Mouse (Mus musculus) liver, adult 2 months (tissue): ENCODE data around the gene Ccdc85c. TPM values are rescaled to one million over a fixed set of nuclear protein-coding genes. Genes with fewer than 3 reads are reported as not detected.

ENCODE experiments used
- DNase-seq: peaks from one replicate; pipeline ENCODE4 v3.0.0-alpha.2; 2011; ENCODE audit warnings: low read depth, low spot score; ENCODE audit errors: extremely low read depth
- H3K27ac ChIP-seq: fragments of 200-500 bp; replicated peaks from 2 replicates; pipeline ENCODE4 v1.5.1; 2012; ENCODE audit warnings: low read depth, mild to moderate bottlenecking, control low read depth, inconsistent platforms, low read length; ENCODE audit not compliant: insufficient read depth
- H3K27me3 ChIP-seq: fragments of 200-500 bp; 2 replicates; pipeline ENCODE4 v1.6.1; 2012; ENCODE audit warnings: mild to moderate bottlenecking, moderate library complexity, low read length, inconsistent platforms; ENCODE audit not compliant: control insufficient read depth, insufficient read depth
- H3K36me3 ChIP-seq: fragments of 200-500 bp; 2 replicates; pipeline ENCODE4 v1.6.1; 2012; ENCODE audit warnings: low read length, inconsistent platforms; ENCODE audit not compliant: control insufficient read depth, insufficient read depth
- H3K4me1 ChIP-seq: fragments of 200-500 bp; 2 replicates; pipeline ENCODE4 v1.6.1; 2011; ENCODE audit warnings: low read length; ENCODE audit not compliant: control insufficient read depth, insufficient read depth
- H3K4me3 ChIP-seq: fragments of 200-500 bp; 2 replicates; pipeline ENCODE4 v1.5.1; 2011; ENCODE audit warnings: low read depth, mild to moderate bottlenecking, control low read depth, low read length, moderate library complexity; ENCODE audit not compliant: insufficient read depth
- H3K79me2 ChIP-seq: fragments of 200-500 bp; 2 replicates; pipeline ENCODE4 v1.6.1; 2012; ENCODE audit warnings: inconsistent platforms, mild to moderate bottlenecking, low read length, moderate library complexity; ENCODE audit not compliant: control insufficient read depth, insufficient read depth
- H3K9ac ChIP-seq: fragments of 200-500 bp; 2 replicates; pipeline ENCODE4 v1.6.1; 2012; ENCODE audit warnings: low read depth, mild to moderate bottlenecking, control low read depth, inconsistent platforms, low read length
- CTCF ChIP-seq: fragments of 200-500 bp; IDR thresholded peaks from 2 replicates; pipeline ENCODE4 v1.5.1; 2011; ENCODE audit warnings: low read depth, low read length, control low read depth
- POLR2A ChIP-seq: fragments of 200-500 bp; IDR thresholded peaks from 2 replicates; pipeline ENCODE4 v1.6.1; 2011; ENCODE audit warnings: low read length, control low read depth; ENCODE audit not compliant: insufficient read depth; ENCODE audit errors: extremely low read depth
- WGBS: fragments of 180-500 bp; shearing (Covaris S2); methylation state at CpG from one replicate; pipeline ENCODE4 v1.1.7; 2018; 5-methylcytosine and 5-hydroxymethylcytosine counted together
- polyA plus RNA-seq: library from polyadenylated mRNA; depleted of rRNA; stranded (reverse); fragments of >200 nt; gene quantifications from 2 replicates; pipeline ENCODE4 v1.2.3, GENCODE M21; 2012
- total RNA-seq: library from RNA; depleted of rRNA; stranded (reverse); fragments of >200 nt; gene quantifications from 2 replicates; pipeline ENCODE4 v1.2.3, GENCODE M21; 2014

The Ccdc85c gene
- total and polyA plus RNA-seq, 2 experiments = 4.1 to 15.2 TPM

DNA sequence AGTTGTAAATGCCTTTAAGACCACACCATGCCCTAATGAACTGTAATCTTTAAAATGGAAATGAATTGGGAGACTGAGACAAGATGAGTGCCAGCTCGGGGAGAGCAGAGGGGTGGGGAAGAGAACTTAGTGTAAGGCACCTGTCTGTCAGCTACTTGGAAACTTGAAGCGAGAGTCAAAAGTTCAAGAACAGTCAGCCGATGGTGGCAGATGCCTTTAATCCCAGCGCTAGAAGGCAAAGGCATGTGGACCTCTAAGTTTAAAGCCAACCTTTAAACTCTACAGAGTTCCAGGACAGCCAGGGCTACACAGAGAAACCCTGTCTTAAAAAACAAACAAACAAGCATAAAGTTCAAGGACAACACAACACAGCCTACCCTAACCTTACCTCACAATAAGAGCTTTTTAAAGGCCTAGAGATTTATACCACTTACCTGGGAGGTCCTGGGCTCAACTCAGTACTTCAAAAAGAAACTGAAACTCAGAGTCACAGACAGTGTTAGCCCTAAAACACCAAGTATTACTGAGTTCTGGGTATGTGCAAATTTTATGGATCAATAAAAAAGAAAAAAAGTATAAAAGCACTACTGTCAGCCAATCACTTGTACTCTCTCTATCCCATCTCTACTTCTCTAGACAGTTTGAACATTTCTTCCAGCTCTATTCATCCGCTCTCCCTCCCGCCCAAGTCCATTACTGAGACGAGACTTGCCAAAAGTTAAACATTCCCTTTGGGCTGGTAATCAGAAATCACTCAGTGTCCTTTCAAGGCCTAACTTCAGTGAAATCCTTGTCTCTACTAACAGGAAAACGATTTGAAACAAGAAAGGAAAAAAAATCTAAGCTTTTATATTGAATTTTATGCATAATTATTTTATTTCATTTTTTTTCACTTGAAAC is 100.4 kb downstream of the Ccdc85c start:
- Histone ChIP-seq H3K4me3 (peak overlapping the region; percentile 2; the same call in 1 of the 2 replicates), H3K27me3 (no peaks in the 10 kb centered on the region), H3K4me1 (peaks cover 43% of the 10 kb centered on the region), H3K9ac (no peak overlapping the region), H3K27ac (peak overlapping the region; percentile 21), H3K79me2 (peaks cover 45% of the 10 kb centered on the region; the same call in 1 of the 2 replicates), H3K36me3 (no peaks in the 10 kb centered on the region)
- no peak for TF ChIP-seq CTCF
- no peak for TF ChIP-seq POLR2A
- WGBS = 20% methylated on average over 8 of the region's 8 CpGs
- peak; percentile 82 for DNase-seq

DNA sequence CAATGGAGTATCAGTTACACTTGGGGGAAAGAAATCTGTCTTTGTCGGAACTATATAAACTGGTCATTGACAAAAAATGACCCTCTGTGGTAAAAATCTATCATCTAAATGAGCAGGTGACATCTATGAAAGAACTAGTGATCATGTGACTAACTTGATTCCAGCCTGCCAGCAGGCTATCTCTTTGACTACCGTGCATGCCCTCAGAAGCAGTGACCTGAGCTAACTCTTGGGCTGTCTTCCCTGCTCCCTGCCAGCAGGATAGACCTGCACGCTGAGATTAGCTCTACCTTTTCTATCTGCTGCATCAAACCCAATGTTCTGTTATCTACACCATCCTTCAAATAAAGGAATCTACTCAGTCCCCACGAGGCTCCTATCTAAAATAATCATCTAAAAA is 102.6 kb downstream of the Ccdc85c start:
- WGBS = 36% methylated on average over 4 of the region's 4 CpGs
- H3K27me3 ChIP-seq = no peaks in the 10 kb centered on the region
- TF ChIP-seq CTCF = peak; percentile 27; the same call in 1 of the 2 replicates
- TF ChIP-seq POLR2A = no peak
- H3K4me3 ChIP-seq = no peak overlapping the region
- H3K79me2 ChIP-seq = peaks cover 52% of the 10 kb centered on the region
- DNase-seq = peak; percentile 71
- H3K9ac ChIP-seq = no peak overlapping the region
- H3K4me1 ChIP-seq = peaks cover 40% of the 10 kb centered on the region
- H3K27ac ChIP-seq = no peak overlapping the region
- no peaks in the 10 kb centered on the region for H3K36me3 ChIP-seq

DNA sequence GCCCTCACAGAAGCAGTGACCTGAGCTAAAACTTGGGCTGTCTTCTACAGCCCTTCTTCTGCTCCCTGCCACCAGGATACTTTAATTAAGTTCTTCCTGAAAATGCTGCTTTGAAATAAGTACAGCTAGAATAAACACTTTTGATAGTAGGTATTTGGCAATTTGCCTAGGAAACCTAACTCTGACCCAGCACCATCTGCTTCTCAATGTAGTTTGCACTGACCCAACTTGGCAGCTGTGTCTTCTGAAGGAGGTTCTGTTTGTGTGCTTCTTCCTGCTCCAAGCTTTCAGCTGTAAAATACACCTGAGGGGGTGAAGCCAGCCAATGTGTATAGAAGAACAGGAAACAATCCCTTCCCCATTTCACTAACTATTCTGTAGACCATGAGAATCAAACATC is 103.9 kb downstream of the Ccdc85c start:
- Histone ChIP-seq H3K4me1 (peaks cover 31% of the 10 kb centered on the region), H3K4me3 (no peak overlapping the region), H3K27ac (no peak overlapping the region), H3K36me3 (no peaks in the 10 kb centered on the region), H3K9ac (no peak overlapping the region), H3K27me3 (no peaks in the 10 kb centered on the region), H3K79me2 (peaks cover 60% of the 10 kb centered on the region)
- DNase-seq = peak; percentile 60
- no peak for TF ChIP-seq POLR2A
- no peak for TF ChIP-seq CTCF

DNA sequence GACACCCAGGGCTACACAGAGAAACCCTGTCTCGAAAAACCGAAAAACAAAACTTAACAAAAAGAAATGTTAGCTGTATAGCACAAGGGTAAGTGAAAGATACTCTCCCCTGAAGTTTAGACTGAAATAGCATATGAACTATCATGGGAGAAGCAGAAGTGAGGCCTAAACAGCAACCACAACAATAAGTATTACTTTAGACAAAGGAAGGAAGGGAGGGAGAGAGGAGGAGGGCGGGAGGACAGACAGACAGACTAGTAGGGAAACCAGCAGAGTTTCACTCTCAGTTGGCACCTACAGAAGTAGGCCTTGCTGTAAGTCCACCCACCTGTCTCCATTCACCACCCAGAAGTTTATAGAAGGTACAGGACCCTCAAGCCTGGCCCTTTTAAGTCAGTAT is 104.8 kb downstream of the Ccdc85c start:
- no peak for DNase-seq
- TF ChIP-seq CTCF (no peak), POLR2A (no peak)
- H3K4me1 ChIP-seq = peaks cover 27% of the 10 kb centered on the region
- H3K79me2 ChIP-seq = peaks cover 65% of the 10 kb centered on the region
- no peaks in the 10 kb centered on the region for H3K36me3 ChIP-seq
- H3K27me3 ChIP-seq = no peaks in the 10 kb centered on the region
- no peak overlapping the region for H3K4me3 ChIP-seq
- no peak overlapping the region for H3K9ac ChIP-seq
- 85% methylated on average over 3 of the region's 3 CpGs for WGBS
- no peak overlapping the region for H3K27ac ChIP-seq

DNA sequence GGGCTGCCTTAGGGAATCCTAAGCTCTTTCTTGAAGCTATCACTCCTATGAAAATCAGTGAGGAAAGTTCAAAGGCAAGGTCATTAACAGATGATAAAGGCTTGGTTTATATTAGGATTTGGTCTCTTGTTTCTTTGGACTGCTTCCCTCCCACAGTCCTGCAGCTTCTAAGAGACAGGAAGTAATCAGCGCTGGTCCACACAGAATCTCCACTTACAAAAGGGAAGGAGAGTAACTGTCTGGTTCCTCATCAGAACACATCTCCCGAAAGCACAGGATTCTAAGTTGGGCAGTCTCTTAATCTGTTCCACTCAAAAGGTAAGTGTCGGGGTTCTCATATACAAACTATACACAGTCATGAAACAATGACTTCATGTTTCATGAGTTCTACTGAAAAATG is 106.3 kb downstream of the Ccdc85c start:
- Histone ChIP-seq H3K36me3 (no peaks in the 10 kb centered on the region), H3K27me3 (no peaks in the 10 kb centered on the region), H3K9ac (no peak overlapping the region), H3K27ac (no peak overlapping the region), H3K79me2 (peaks cover 72% of the 10 kb centered on the region), H3K4me1 (peaks cover 22% of the 10 kb centered on the region), H3K4me3 (no peak overlapping the region)
- no peak for TF ChIP-seq POLR2A
- TF ChIP-seq CTCF = no peak
- WGBS = 69% methylated on average over 3 of the region's 3 CpGs
- DNase-seq = no peak

DNA sequence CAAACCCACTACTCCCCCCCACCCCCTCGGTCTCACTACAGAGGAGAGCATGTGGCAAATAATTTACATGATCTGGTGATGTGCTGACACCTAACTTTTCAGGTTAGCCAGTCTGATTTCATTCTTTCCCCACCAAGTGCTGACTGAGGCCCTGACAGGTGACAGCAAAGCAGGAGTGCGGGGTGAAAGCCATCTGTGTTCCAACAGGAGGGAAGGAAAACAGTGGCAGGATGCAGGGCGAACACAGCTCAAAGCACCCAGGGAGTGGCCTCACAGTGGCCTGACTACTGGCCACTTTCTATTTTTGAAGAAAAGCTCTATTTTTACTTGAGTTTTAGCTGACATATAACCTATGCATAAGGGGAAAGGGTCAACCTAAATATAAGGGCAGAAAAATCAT is 111.5 kb downstream of the Ccdc85c start:
- H3K4me3 ChIP-seq = no peak overlapping the region
- no peaks in the 10 kb centered on the region for H3K27me3 ChIP-seq
- H3K4me1 ChIP-seq = no peaks in the 10 kb centered on the region
- no peak for DNase-seq
- WGBS = 89% methylated on average over 3 of the region's 3 CpGs
- H3K36me3 ChIP-seq = peaks cover 37% of the 10 kb centered on the region
- peaks cover 46% of the 10 kb centered on the region for H3K79me2 ChIP-seq
- no peak overlapping the region for H3K9ac ChIP-seq
- no peak overlapping the region for H3K27ac ChIP-seq
- TF ChIP-seq POLR2A = no peak
- no peak for TF ChIP-seq CTCF
